ENCODE assay signal across 10 mouse cellular contexts in genomic region chr11:34868626-34869025, GRCm38 (mm10). TPM values are rescaled to one million over a fixed set of nuclear protein-coding genes. Genes with fewer than 3 reads are reported as not detected.
DNase-seq lines count a peak whose midpoint lies in the region; ATAC-seq and TF ChIP-seq lines count a peak whose summit lies in the region.
"Had no signal": no experiment of that assay in that cellular context is flagged by ENCODE, and none has a peak within 500 bp of the region (broad histone marks: within the 10 kb centered on the region; RNA-seq: fewer than 3 reads in every experiment).

No protein-coding gene starts in this region.

- WGBS in kidney, postnatal 0 days = 35% methylated on average over 6 of the region's 6 CpGs

- no peaks in the 10 kb centered on the region for H3K9me3 ChIP-seq in kidney, postnatal 0 days (replicated peaks; ENCODE audit: low read length)

- H3K27me3 ChIP-seq in kidney, postnatal 0 days (ENCODE audit: insufficient read depth, low read length) = no peaks in the 10 kb centered on the region

- H3K4me1 ChIP-seq in kidney, postnatal 0 days (replicated peaks; ENCODE audit: insufficient read depth, low read length) = no peaks in the 10 kb centered on the region
- H3K4me1 ChIP-seq in cortical plate, adult 2 months (ENCODE audit: control insufficient read depth, insufficient read depth, low read length) = no peaks in the 10 kb centered on the region

- TF ChIP-seq POLR2A in cortical plate, adult 2 months (IDR thresholded peaks at IDR 0.05; ENCODE audit: extremely low read depth, insufficient read depth, low read length) = no peak

- no peak overlapping the region for H3K9ac ChIP-seq in kidney, postnatal 0 days (ENCODE audit: low read depth, low read length)

- no peak overlapping the region for H3K4me3 ChIP-seq in kidney, postnatal 0 days (replicated peaks; ENCODE audit: low read depth, low read length)
- no peak overlapping the region for H3K4me3 ChIP-seq in cortical plate, adult 2 months (ENCODE audit: insufficient read depth, low read length)

- H3K27ac ChIP-seq in kidney, postnatal 0 days = no peak overlapping the region
- H3K27ac ChIP-seq in cortical plate, adult 2 months (ENCODE audit: insufficient read depth, low read length) = no peak overlapping the region

- H3K36me3 ChIP-seq in kidney, postnatal 0 days (ENCODE audit: insufficient read depth, low read length) = no peaks in the 10 kb centered on the region

- no peak for ATAC-seq in kidney, postnatal 0 days (replicated peaks; ENCODE audit: low FRiP score, low read depth)

- peak; percentile 44; the same call in 1 of the 2 replicates for TF ChIP-seq CTCF in kidney, postnatal 0 days (IDR thresholded peaks at IDR 0.05; ENCODE audit: low read depth)
- peak; percentile 34 for TF ChIP-seq CTCF in cortical plate, adult 2 months (IDR thresholded peaks at IDR 0.05; ENCODE audit: extremely low read depth, insufficient read depth, low read length)

- no peak overlapping the region for H3K4me2 ChIP-seq in kidney, postnatal 0 days (ENCODE audit: low read length)

- DNase-seq in kidney, postnatal 0 days (ENCODE audit: low spot score) = peak; percentile 39
- no peak for DNase-seq in kidney, adult 18-20 months
- DNase-seq in thymus, postnatal 4 days = peak; percentile 34
- no peak for DNase-seq in thymus, postnatal 10 days (ENCODE audit: low spot score in 2 of 2)
- no peak for DNase-seq in layer of hippocampus, postnatal 14 days (ENCODE audit: low spot score in 2 of 2)
- DNase-seq in lung, postnatal 36 days = no peak
- DNase-seq: kidney, postnatal 14 days; thymus, postnatal 36 days had no signal

RNA-seq across cellular contexts. Expression of gene Spdl1, which starts 35.2 kb away (rescaled TPM):
- polyA plus RNA-seq in kidney, postnatal 0 days (2015; fragmentation: Nextera tagmentation; extraction: Ambion mirVana) = 9.0 and 9.2 TPM in 2 replicates
- 0.40 and 0.61 TPM in 2 replicates for polyA plus RNA-seq in cortical plate, adult 2 months (2012; rRNA removed)
- 1 to 10 TPM in 1 of 2 experiments, under 1 TPM in 1; 0.88 to 1.0 TPM for total RNA-seq in layer of hippocampus, postnatal 14 days (2021)
- total RNA-seq: gastrocnemius, adult 18-20 months had no signal

Comparison
In these comparisons a context has a peak if more than half of its experiments do, and no peak if none do; other contexts are left out.
1. DNase-seq: peak in kidney, postnatal 0 days (single experiment) and thymus, postnatal 4 days (single experiment); none in kidney, adult 18-20 months (single experiment), thymus, postnatal 10 days (0 of 2), layer of hippocampus, postnatal 14 days (0 of 2) and lung, postnatal 36 days (single experiment).